ENCODE assay signal across 8 mouse cellular contexts in the genomic region with DNA sequence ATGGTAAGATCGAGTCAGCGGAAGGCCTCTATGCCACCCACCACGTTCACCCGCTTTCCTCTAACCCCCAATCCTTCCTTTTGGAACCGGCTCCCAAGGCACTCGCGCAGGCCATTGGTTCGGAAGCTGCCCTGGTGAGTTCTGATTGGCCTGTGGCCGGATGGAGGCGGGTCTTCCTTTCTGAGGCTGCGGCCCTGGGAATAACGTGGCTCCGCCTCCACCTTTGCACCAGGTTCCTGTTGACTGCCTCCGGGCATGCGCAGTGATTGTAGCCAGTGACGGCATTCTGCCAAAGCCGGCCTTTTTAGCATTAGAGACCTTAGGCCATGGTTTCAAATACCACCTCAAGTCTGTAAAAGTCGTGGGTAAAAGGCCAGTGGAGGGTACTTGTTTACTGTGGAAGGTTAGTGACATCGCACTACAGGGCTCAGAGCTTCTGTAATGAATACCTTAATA. TPM values are rescaled to one million over a fixed set of nuclear protein-coding genes. Genes with fewer than 3 reads are reported as not detected.
DNase-seq lines count a peak whose midpoint lies in the region; ATAC-seq lines count a peak whose summit lies in the region.

No protein-coding gene starts in this region.

- no peaks in the 10 kb centered on the region for H3K27me3 ChIP-seq in hindbrain, embryonic 16.5 days (replicated peaks; ENCODE audit: control insufficient read depth, insufficient read depth, low read length)

- WGBS in hindbrain, embryonic 16.5 days = 18% methylated on average over 18 of the region's 19 CpGs
- WGBS in macrophage (ENCODE audit: missing documents) = 20% methylated on average over 19 of the region's 19 CpGs

- H3K79me2 ChIP-seq in macrophage (ENCODE audit: inconsistent target) = no peaks in the 10 kb centered on the region

- peak overlapping the region; percentile 28 for H3K4me3 ChIP-seq in hindbrain, embryonic 16.5 days (ENCODE audit: low read length)
- H3K4me3 ChIP-seq in macrophage (ENCODE audit: inconsistent target) = peak overlapping the region; percentile 27

- no peaks in the 10 kb centered on the region for H3K36me3 ChIP-seq in hindbrain, embryonic 16.5 days (ENCODE audit: control insufficient read depth, insufficient read depth, low read length)
- H3K36me3 ChIP-seq in macrophage (ENCODE audit: inconsistent target) = no peaks in the 10 kb centered on the region

- peak; percentile 78 for DNase-seq in WW6 (ENCODE audit: low read depth, low spot score)
- peak; percentile 77 to 93 for DNase-seq in cerebellum, postnatal 4 days (ENCODE audit: low spot score in 2 of 2)
- DNase-seq in gastrocnemius, adult 18-20 months (ENCODE audit: low spot score) = peak; percentile 96
- peak; percentile 90 to 96 for DNase-seq in left cerebral cortex, adult 18-20 months (ENCODE audit: low spot score in 2 of 2)
- DNase-seq in right cerebral cortex, adult 18-20 months = peak; percentile 96
- peak; percentile 65 for DNase-seq in urinary bladder, postnatal 10 days (ENCODE audit: low spot score)

- H3K4me2 ChIP-seq in hindbrain, embryonic 16.5 days (ENCODE audit: low read length) = peak overlapping the region; percentile 51

- H3K4me1 ChIP-seq in hindbrain, embryonic 16.5 days (ENCODE audit: control insufficient read depth, insufficient read depth, low read depth, low read length) = no peaks in the 10 kb centered on the region

- peak overlapping the region; percentile 75 for H3K27ac ChIP-seq in hindbrain, embryonic 16.5 days (ENCODE audit: low read depth, low read length)
- peak overlapping the region; percentile 70 for H3K27ac ChIP-seq in macrophage

- 0 out of 2 replicates have a peak, but pooled peaks cover 4% of the 10 kb centered on the region for H3K9me3 ChIP-seq in hindbrain, embryonic 16.5 days (ENCODE audit: control insufficient read depth, low read length)

- ATAC-seq in hindbrain, embryonic 16.5 days = peak; percentile 93

- H3K9ac ChIP-seq in hindbrain, embryonic 16.5 days (ENCODE audit: low read depth, low read length) = no peak overlapping the region

RNA-seq across cellular contexts. Expression of a gene that starts 6.5 kb away (rescaled TPM):
- total RNA-seq in gastrocnemius, adult 18-20 months (2021) = under 1 TPM; 0.21 to 0.52 TPM
- 0.28 and 0.29 TPM in 2 replicates for polyA plus RNA-seq in hindbrain, embryonic 16.5 days (2015; fragmentation: Nextera tagmentation; extraction: Ambion mirVana)
- total RNA-seq in left cerebral cortex, adult 18-20 months (2021) = 1 to 10 TPM; 1.3 to 1.5 TPM
- total RNA-seq in macrophage (2018; cell fraction: chromatin; rRNA removed) = 100 to 1,000 TPM in 3 of 26 experiments, 10 to 100 TPM in 20, 1 to 10 TPM in 3; 5.4 to 130 (median 62.4) TPM
- total RNA-seq in macrophage (2018; cell fraction: cytosol; rRNA removed) = 100 to 1,000 TPM in 7 of 26 experiments, 10 to 100 TPM in 19; 56.7 to 111 (median 90.7) TPM
- total RNA-seq in macrophage (2018; cell fraction: nucleus; rRNA removed) = 10 to 100 TPM; 13.2 to 84.9 (median 39.9) TPM
- polyA plus RNA-seq in macrophage (2018) = 81.5 to 139 TPM (median 109 TPM) in 3 replicates

RNA-seq across cellular contexts. Expression of a gene that starts 22.3 kb away (rescaled TPM):
- 1 to 10 TPM; 4.5 TPM for total RNA-seq in gastrocnemius, adult 18-20 months (2021)
- polyA plus RNA-seq in hindbrain, embryonic 16.5 days (2015; fragmentation: Nextera tagmentation; extraction: Ambion mirVana) = 34.2 and 41.4 TPM in 2 replicates
- 10 to 100 TPM; 21.1 to 30.2 TPM for total RNA-seq in left cerebral cortex, adult 18-20 months (2021)
- 10 to 100 TPM in 20 of 26 experiments, 1 to 10 TPM in 6; 5.6 to 28.2 (median 15.0) TPM for total RNA-seq in macrophage (2018; cell fraction: chromatin; rRNA removed)
- total RNA-seq in macrophage (2018; cell fraction: cytosol; rRNA removed) = 10 to 100 TPM in 21 of 26 experiments, 1 to 10 TPM in 5; 6.3 to 15.3 (median 10.6) TPM
- total RNA-seq in macrophage (2018; cell fraction: nucleus; rRNA removed) = 10 to 100 TPM in 21 of 26 experiments, 1 to 10 TPM in 5; 7.4 to 40.0 (median 14.6) TPM
- polyA plus RNA-seq in macrophage (2018) = 9.2 to 19.9 TPM (median 11.6 TPM) in 3 replicates

RNA-seq across cellular contexts. Expression of a gene that starts 35.9 kb away (rescaled TPM):
- total RNA-seq in gastrocnemius, adult 18-20 months (2021) = 10 to 100 TPM in 1 of 2 experiments, 1 to 10 TPM in 1; 8.7 to 10.1 TPM
- 65.0 and 65.9 TPM in 2 replicates for polyA plus RNA-seq in hindbrain, embryonic 16.5 days (2015; fragmentation: Nextera tagmentation; extraction: Ambion mirVana)
- 100 to 1,000 TPM; 190 TPM for total RNA-seq in left cerebral cortex, adult 18-20 months (2021)
- total RNA-seq in macrophage (2018; cell fraction: chromatin; rRNA removed) = 100 to 1,000 TPM in 24 of 26 experiments, 10 to 100 TPM in 2; 83.5 to 199 (median 147) TPM
- total RNA-seq in macrophage (2018; cell fraction: cytosol; rRNA removed) = 10 to 100 TPM; 13.1 to 29.5 (median 20.7) TPM
- 100 to 1,000 TPM in 14 of 26 experiments, 10 to 100 TPM in 12; 53.6 to 178 (median 103) TPM for total RNA-seq in macrophage (2018; cell fraction: nucleus; rRNA removed)
- 19.0 to 31.3 TPM (median 22.7 TPM) in 3 replicates for polyA plus RNA-seq in macrophage (2018)

RNA-seq across cellular contexts. Expression of a gene that starts 48.9 kb away (rescaled TPM):
- 10 to 100 TPM; 48.0 to 90.4 TPM for total RNA-seq in gastrocnemius, adult 18-20 months (2021)
- 269 and 303 TPM in 2 replicates for polyA plus RNA-seq in hindbrain, embryonic 16.5 days (2015; fragmentation: Nextera tagmentation; extraction: Ambion mirVana)
- total RNA-seq in left cerebral cortex, adult 18-20 months (2021) = 100 to 1,000 TPM in 1 of 2 experiments, 10 to 100 TPM in 1; 87.6 to 133 TPM
- total RNA-seq in macrophage (2018; cell fraction: chromatin; rRNA removed) = 100 to 1,000 TPM; 272 to 476 (median 351) TPM
- total RNA-seq in macrophage (2018; cell fraction: cytosol; rRNA removed) = 100 to 1,000 TPM; 267 to 548 (median 365) TPM
- 100 to 1,000 TPM; 263 to 553 (median 338) TPM for total RNA-seq in macrophage (2018; cell fraction: nucleus; rRNA removed)
- polyA plus RNA-seq in macrophage (2018) = 335 to 573 TPM (median 513 TPM) in 3 replicates

Comparison
In these comparisons a context has a peak if more than half of its experiments do, and no peak if none do; other contexts are left out.
1. Peak in every context shown above with its lines: DNase-seq, ATAC-seq, H3K4me3 ChIP-seq and H3K27ac ChIP-seq.
2. RNA of a gene that starts 22.3 kb away (total RNA-seq): 21.1 to 30.2 TPM in left cerebral cortex, adult 18-20 months; 4.5 TPM in gastrocnemius, adult 18-20 months; every median in the first group is over 4 times any median in the second.
3. RNA of a gene that starts 35.9 kb away (total RNA-seq): 190 TPM in left cerebral cortex, adult 18-20 months; 8.7 to 10.1 TPM in gastrocnemius, adult 18-20 months; every median in the first group is over 10 times any median in the second.